Mouse (Mus musculus): Measurements from ENCODE around the gene Orc5. TPM values are rescaled to one million over a fixed set of nuclear protein-coding genes. Genes with fewer than 3 reads are reported as not detected.

Gene Orc5
- total RNA-seq, 2 experiments from 2014 or later = 7.5 to 8.6 TPM

Other genes with a start within 250 kb of the Orc5 start
- gene Reln, start 205.7 kb downstream of the Orc5 start, total RNA-seq (2021) = 1 to 10 TPM; 3.0 to 4.2 TPM
- gene Lhfpl3, start 195.6 kb upstream of the Orc5 start, total RNA-seq (2021) = not detected